Mouse (Mus musculus): Measurements from ENCODE around the gene Sh3pxd2a.
A peak's percentile ranks its signal among the peaks of the same experiment; 100 is the strongest.

Sh3pxd2a gene

GRCm38 (mm10) chr19:47339165-47339564, 125.0 kb downstream of the Sh3pxd2a start:
- DNase-seq (ENCODE audit: low spot score in 2 of 2) = peak; percentile 47 to 57

DNA sequence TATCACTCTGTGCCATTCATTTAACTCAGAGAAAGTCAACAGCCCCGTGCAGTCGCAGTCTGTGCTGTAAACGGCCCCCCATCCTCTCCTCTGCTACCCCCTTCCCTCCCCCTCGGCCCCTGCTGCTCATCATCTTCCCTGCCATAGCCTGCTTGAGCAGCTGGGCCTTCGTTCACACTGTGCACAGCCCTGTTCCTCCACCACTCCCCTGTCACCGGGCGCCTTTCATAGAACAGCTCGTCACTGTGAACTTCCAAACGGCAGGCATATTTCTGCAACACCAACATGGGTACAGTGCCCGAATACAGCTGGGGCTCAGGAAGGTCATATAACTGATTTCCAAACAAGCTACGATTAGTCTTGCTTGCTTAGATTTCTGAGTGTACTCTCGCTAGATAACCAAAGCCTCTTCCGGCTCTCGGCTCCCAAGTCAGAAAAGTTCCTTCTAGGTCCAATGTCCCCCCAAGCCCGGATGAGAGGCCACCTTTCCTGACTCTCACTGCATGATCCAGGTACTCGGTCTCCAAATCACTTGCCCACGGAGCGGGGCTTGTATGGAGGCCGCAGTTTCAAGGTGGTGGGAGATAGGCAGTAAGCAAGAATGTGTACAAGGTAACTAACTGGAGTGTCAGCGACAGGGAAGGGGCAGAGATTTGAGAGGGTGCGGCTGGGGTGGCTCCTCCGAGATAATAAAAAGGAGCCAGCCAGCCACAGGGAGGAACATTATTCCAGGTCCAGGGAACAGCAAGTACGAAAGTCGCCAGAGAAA, 125.6 kb downstream of the Sh3pxd2a start:
- DNase-seq (ENCODE audit: low spot score in 2 of 2) = no peak

GRCm38 (mm10) chr19:47337743-47338142, 126.5 kb downstream of the Sh3pxd2a start:
- DNase-seq (ENCODE audit: low spot score in 2 of 2) = peak; percentile 78 to 79

DNA sequence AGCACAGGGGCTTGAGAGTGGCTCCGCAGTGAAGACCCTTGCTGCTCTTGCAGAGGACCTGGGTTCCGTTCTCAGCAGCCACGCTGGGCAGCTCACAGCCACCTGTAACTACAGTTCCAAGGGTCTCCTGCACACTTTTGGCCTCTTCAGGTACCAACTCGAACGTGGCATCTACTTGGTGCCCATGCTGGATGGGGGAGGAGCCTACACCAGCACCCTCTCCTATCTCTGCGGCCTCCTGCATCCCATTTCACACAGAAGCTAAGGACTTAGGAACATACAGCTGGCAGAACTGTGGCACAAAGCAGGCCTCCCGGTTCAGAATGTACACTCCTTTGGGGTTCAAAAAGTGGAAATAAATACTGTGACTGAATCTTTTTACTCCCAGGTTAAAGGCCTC, 127.0 kb downstream of the Sh3pxd2a start:
- no peak for DNase-seq (ENCODE audit: low spot score in 2 of 2)

- DNase-seq (ENCODE audit: low spot score in 2 of 2) = peak in 1 of 2 experiments; percentile 61
These were observed 128.9 kb downstream of the Sh3pxd2a start for GRCm38 (mm10) chr19:47335262-47335661.

DNA sequence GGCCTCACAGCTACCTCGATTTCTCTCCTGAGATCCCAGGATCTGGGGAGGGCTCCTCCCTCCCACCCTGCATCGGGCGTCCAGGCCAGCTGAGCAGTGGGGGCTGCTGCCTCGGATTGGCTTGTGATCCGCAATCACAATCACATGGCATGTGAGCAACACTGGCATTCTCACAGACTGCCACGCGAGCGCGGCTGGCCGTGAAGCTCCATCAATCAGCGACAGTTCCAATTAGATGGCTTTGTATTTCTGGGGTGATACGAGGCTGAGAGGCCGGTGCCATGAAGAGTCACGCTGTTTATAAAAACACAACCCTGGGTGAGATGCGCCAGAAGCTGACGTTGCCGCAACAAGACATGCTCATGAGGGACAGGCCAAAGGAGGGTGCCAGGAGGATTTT, 129.5 kb downstream of the Sh3pxd2a start:
- DNase-seq (ENCODE audit: low spot score in 2 of 2) = no peak

GRCm38 (mm10) chr19:47330743-47331227, 133.4 kb downstream of the Sh3pxd2a start:
- DNase-seq (ENCODE audit: low spot score in 2 of 2) = no peak

- DNase-seq (ENCODE audit: low spot score in 2 of 2) = no peak
These were observed 135.1 kb downstream of the Sh3pxd2a start for GRCm38 (mm10) chr19:47329102-47329501.

DNA sequence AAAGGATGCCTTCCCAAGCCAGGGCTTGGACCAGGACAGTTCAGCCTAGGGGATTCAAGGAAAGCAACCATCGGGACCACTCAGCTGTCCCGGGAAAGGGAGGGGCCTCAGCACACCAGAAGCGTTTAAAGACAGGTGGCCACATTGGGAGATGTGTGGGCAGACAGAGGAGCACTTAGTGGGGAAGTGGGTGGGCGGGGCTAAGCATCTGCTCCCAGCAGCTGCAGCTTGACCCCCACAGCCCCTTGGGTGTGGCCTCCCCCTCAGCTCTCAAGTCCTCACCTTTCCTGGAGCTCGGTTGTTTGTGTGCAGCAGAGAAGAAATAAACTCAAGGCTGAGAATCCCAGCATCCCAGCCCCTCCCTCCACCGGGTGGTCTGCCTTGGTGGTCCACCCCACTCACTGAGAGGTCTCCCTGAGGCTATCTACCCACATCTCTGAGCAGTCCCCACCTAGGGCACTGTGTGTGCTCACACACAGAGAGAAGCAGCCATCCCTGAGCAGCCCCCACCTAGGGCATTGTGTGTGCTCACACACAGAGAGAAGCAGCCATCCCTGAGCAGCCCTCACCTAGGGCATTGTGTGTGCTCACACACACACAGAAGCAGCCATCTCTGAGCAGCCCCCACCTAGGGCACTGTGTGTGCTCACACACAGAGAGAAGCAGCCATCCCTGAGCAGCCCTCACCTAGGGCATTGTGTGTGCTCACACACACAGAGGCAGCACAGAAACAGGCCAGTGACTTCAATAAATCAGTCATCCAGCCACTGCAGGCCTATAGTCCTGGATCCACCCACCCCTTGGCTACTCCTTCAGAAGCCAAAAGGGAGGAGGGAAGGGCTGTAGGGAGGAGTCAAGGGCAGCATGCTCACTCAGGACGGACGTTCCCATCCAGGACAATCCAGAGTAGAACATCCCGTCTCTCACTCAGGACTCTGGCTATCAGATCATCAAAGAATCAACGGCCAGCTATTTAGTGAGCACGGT, 136.0 kb downstream of the Sh3pxd2a start:
- DNase-seq (ENCODE audit: low spot score in 2 of 2) = no peak

DNA sequence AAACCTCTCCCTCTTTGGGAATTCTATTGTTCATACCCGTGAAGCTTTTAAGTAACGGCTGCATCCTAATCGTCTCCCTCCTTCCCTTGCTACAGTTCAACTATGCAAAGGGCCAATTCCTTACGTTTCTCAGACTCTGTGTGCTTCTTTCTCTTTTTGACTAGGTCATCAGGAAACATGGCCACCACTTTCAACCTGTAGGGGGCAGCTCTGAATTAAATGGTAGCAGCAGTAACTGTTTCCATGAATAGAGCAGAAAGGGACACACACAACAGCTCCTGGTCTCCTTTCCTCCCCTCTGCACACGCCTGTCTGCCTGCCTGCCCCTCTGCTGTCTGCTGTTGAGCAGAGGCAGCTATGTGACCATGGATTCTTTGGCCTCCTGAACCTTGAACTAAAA, 138.3 kb downstream of the Sh3pxd2a start:
- DNase-seq (ENCODE audit: low spot score in 2 of 2) = no peak

GRCm38 (mm10) chr19:47323096-47323849, 140.9 kb downstream of the Sh3pxd2a start:
- DNase-seq (ENCODE audit: low spot score in 2 of 2) = no peak

GRCm38 (mm10) chr19:47320331-47320668, 143.9 kb downstream of the Sh3pxd2a start:
- DNase-seq (ENCODE audit: low spot score in 2 of 2) = no peak

DNA sequence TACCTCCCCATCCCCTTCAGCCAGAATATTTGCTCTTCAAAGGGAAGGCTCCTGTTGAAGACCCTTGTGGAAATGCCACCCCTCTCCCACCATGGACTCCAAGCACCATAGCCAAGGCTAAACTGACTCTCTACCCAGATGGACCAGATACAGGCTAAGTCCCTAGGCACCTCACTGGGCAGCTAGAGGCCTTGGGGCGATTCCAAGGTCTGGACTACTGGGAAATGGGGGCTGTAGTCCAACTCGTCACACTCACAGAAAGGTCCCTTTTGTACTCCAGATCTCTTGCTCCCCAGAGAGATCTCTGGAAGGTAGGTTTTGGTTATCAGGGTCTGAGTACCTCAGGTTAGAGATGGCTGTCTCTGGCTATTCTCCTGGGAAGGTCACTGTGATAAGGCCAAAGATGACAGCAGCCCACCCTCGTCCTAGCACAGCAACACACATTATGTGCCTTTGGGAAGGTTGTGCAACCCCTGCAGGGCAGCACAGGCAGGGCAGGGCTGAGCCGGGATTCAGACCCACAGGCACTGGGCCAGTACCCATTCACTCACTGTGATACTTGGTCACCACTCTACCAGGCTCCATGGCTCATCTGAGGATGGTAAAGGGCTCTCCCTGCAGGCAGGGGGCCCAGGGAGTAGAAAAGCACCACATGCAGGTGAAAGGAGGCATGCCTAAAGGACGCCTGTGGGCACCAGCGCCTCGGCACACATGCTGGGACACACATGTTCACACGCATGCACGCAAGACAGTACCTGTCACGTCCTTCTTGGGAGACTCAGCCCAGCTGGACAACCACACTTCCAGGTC, 144.5 kb downstream of the Sh3pxd2a start:
- DNase-seq (ENCODE audit: low spot score in 2 of 2) = no peak

GRCm38 (mm10) chr19:47319061-47319460, 145.1 kb downstream of the Sh3pxd2a start:
- no peak for DNase-seq (ENCODE audit: low spot score in 2 of 2)

DNA sequence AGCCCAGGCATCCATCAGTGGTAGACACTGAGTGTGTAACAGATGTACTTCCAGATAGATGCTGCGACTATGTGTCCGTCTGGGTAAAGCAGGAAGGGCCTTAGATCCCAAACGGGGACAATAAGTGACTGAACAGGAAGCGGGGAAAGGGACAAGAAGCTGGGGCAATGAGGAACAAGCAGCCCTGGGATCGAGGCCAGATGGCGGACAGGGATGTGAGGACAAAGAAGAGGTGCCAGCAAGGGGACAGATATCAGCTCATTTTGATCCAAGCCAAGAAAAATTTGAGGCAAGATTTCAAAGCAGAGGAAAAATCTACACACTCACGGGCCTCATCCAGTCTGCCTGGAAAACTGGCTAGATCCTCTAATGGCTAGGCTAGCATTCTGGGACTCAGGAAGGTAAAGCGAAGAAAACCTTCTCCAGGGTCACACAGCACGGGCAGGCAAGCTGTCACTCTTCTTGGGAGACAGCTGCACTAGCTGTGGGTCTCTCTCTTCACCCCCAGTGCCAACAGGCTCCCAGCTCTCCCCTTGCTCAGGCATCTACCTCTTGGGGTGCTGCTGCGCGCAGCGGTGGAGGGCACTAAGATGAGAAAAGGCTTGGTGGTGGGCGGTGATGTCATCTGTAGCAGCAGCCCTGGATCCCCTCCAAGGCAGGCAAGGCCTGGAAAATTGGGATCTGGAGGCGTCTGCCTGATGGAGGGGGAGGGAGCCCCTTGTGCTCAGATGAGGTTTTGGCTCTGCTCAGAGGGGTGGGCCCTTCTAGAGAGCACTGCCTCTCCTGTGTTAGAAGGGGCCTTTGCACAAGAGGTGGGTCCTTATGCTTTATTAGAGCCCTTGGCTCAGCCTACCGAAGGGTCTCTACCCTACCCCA, 146.9 kb downstream of the Sh3pxd2a start:
- DNase-seq (ENCODE audit: low spot score in 2 of 2) = peak; percentile 59 to 72

DNA sequence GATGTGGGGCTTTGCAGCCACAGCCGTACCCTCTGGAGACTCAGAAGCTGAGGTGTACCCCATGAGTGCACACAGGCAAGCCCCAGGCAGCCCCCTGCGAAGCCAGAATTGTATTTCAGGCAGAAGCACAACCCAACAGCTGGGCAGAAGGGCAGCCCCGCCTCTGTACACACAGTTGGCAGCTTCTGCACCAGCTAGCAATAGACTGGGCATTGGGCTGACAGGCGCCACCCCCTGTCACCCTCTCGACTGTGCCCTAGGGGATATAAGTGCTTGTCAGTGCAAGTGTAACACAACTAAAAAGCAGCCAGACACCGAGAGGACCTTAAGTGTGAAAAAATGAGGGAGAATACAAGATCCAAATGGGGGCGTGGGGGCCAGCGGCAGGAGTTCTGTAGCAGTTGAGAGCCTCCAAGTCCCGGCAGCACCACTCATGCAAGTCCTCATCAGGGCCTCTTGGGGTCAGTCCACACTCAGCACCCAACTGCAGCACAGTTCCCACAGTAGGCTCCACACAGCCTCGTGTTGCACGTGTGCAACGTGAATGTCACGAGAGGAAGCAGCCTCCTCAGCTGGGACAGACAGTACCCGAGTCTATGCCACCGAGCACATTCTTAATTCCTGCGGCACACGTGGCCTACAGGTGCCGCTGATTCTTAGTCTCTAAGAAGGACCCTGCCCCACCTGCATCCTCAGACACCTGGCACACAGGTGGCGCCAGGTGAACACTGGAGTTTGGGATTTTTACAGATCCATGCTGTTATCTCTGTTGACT, 147.7 kb downstream of the Sh3pxd2a start:
- DNase-seq (ENCODE audit: low spot score in 2 of 2) = no peak

GRCm38 (mm10) chr19:47315917-47316265, 148.3 kb downstream of the Sh3pxd2a start:
- DNase-seq (ENCODE audit: low spot score in 2 of 2) = no peak

DNA sequence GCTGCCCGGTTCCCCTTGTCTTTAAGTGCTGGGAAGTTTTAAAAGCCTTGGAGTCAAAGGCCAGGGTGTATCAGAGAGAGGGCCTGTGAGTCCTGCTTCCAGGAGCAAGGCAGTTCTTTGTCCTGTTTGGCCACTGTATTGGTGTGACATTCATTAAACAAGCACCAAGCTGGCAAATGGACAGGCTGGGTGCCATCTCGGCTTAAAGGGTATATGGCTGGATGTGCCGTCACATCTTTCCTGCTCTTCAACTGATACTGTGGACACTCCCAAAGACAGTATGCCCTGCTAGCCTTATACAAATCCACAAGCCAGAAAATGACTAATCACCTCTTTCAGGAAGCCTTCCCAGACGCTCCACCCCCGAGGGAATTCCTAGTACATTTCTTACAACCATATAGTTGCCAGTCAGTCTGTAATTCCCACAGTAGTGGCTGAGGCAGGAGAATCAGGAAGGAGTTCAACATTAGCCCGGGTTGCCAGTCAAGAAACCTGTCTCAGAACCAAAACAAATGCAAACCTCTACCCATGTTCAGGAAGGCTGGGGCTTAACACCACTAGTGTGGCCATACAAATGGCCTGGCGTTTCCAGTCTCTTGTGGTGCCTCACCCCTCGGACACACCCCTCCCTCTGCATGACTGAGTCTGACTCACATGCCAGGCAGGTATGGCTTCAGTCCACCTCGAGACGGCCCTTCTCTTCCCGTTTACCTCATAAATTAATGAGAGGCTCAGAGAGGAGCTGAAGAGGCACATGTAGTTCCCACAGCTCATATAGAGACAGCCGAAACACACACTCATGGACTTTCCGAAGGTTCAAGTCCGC, 148.9 kb downstream of the Sh3pxd2a start:
- no peak for DNase-seq (ENCODE audit: low spot score in 2 of 2)
